Mouse (Mus musculus) hindbrain, embryonic 15.5 days (tissue): ENCODE data around the gene Lgi1. TPM values are rescaled to one million over a fixed set of nuclear protein-coding genes. Genes with fewer than 3 reads are reported as not detected.
A peak's percentile ranks its signal among the peaks of the same experiment; 100 is the strongest.

Experiments used
- ATAC-seq: fragments of 200-750 bp; cut with Nextera tagmentation; 2 replicates; pipeline ENCODE4 v1.8.0; 2017; ENCODE audit warnings: low read depth, moderate number of reproducible peaks, moderate TSS enrichment; ENCODE audit not compliant: low FRiP score
- H3K27ac ChIP-seq: fragments of 300-500 bp; sonication (generic); replicated peaks from 2 replicates; pipeline ENCODE4 v1.5.1; 2015; ENCODE audit warnings: mild to moderate bottlenecking, inconsistent platforms
- H3K27me3 ChIP-seq: fragments of 300-500 bp; sonication (generic); 2 replicates; pipeline ENCODE4 v1.6.1; 2015; ENCODE audit warnings: control low read depth, inconsistent platforms
- H3K36me3 ChIP-seq: fragments of 300-500 bp; sonication (generic); 2 replicates; pipeline ENCODE4 v1.6.1; 2015; ENCODE audit warnings: control low read depth, inconsistent platforms
- H3K4me1 ChIP-seq: fragments of 300-500 bp; sonication (generic); replicated peaks from 2 replicates; pipeline ENCODE4 v1.6.1; 2015; ENCODE audit warnings: control low read depth, inconsistent platforms
- H3K4me2 ChIP-seq: fragments of 300-500 bp; sonication (generic); 2 replicates; pipeline ENCODE4 v1.6.1; 2015; ENCODE audit warnings: moderate library complexity, mild to moderate bottlenecking, inconsistent platforms
- H3K4me3 ChIP-seq: fragments of 300-500 bp; sonication (generic); 2 replicates; pipeline ENCODE4 v1.5.1; 2015; ENCODE audit warnings: mild to moderate bottlenecking, inconsistent platforms
- H3K9ac ChIP-seq: fragments of 300-500 bp; sonication (generic); 2 replicates; pipeline ENCODE4 v1.6.1; 2015; ENCODE audit warnings: inconsistent platforms
- H3K9me3 ChIP-seq: fragments of 300-500 bp; sonication (generic); 2 replicates; pipeline ENCODE4 v1.6.1; 2016; ENCODE audit warnings: control low read depth, inconsistent platforms
- WGBS: fragments of 180-500 bp; shearing (Covaris S2); methylation state at CpG from one replicate; pipeline ENCODE4 v1.1.7; 2015; 5-methylcytosine and 5-hydroxymethylcytosine counted together
- polyA plus RNA-seq: library from polyadenylated mRNA; unstranded; fragments of >200 nt; fragmentation: Nextera tagmentation; extraction: Ambion mirVana; gene quantifications from 2 replicates; pipeline ENCODE4 v1.2.1, GENCODE M21; 2015

Lgi1 gene
- 18.8 and 19.5 TPM in 2 replicates for polyA plus RNA-seq

DNA sequence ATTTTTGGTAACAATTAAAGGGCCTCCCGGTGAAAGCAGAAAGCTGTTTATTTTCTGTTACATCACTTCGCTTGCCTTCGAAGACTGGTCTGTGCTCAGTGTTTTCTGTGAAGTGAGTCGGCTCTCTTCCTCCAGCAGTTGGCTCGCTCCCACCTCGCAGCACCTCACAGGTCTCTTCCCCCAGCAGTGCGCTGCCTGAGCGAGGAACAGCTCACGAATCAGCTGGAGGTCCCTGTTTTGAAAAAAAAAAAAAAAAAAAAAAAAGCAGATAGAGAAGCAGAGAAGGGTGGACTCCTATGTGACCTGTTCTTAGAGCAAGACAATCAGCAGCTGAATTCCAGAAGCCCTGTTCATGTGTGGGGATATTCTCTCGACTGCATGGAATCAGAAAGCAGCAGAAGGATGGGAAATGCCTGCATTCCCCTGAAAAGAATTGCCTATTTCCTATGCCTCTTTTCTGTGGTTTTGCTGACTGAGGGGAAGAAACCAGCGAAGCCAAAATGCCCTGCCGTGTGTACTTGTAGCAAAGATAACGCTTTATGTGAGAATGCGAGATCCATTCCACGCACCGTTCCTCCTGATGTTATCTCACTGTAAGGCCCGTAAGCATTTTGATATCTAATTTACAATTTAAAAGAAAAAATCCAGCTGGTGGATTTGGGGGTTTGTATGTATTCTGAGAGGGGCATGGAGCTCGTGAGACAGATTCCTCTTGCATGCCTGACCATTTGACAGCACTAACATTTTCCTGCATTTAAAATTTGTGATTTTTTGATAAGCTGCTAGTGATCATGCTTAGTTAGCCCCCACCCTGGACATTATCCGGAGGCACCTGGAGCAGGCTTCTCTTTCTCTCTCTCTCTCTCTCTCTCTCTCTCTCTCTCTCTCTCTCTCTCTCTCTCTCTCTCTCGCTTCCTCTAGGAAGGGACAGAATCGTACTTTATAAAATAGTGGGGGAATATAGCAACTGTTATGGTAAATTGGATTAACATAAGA lies at the start of gene Lgi1:
Gene Lgi1 (plus strand): TSS at position 32 of the 996 bp plus-strand sequence.
- peak; percentile 72 for ATAC-seq
- no peaks in the 10 kb centered on the region for H3K27me3 ChIP-seq
- no peaks in the 10 kb centered on the region for H3K9me3 ChIP-seq
- H3K4me3 ChIP-seq = peak within 1 kb of the TSS; percentile 35
- 17% methylated on average over 21 of the region's 21 CpGs for WGBS
- peak within 1 kb of the TSS; percentile 56 for H3K4me2 ChIP-seq
- H3K9ac ChIP-seq = peak within 1 kb of the TSS; percentile 45
- peaks cover 21% of the 10 kb centered on the region for H3K4me1 ChIP-seq
- no peaks in the 10 kb centered on the region for H3K36me3 ChIP-seq
- H3K27ac ChIP-seq = peak within 1 kb of the TSS; percentile 88

DNA sequence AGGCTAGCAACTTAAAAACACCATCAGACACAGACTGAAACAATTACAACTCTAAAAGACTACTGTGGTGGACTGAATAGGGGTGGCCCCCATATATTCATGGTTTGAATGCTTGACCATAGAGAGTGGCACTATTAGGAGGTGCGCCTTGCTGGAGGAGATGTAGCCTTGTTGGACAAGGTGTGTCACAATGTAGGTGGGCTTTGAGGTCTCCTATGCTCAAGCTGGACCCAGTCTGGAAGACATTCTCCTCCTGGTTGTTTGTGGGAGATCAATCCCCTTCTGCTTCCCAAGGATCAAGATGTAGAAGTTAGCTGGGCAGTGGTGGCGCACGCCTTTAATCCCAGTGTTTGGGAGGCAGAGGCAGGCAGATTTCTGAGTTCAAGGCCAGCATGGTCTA lies 46.6 kb upstream of the Lgi1 start:
- Histone ChIP-seq H3K4me2 (no peak overlapping the region), H3K9ac (no peak overlapping the region), H3K9me3 (no peaks in the 10 kb centered on the region), H3K36me3 (peaks cover 9% of the 10 kb centered on the region), H3K27ac (no peak overlapping the region), H3K27me3 (no peaks in the 10 kb centered on the region), H3K4me1 (peaks cover 2% of the 10 kb centered on the region), H3K4me3 (no peak overlapping the region)
- no peak for ATAC-seq
- 97% methylated on average over 3 of the region's 3 CpGs for WGBS

DNA sequence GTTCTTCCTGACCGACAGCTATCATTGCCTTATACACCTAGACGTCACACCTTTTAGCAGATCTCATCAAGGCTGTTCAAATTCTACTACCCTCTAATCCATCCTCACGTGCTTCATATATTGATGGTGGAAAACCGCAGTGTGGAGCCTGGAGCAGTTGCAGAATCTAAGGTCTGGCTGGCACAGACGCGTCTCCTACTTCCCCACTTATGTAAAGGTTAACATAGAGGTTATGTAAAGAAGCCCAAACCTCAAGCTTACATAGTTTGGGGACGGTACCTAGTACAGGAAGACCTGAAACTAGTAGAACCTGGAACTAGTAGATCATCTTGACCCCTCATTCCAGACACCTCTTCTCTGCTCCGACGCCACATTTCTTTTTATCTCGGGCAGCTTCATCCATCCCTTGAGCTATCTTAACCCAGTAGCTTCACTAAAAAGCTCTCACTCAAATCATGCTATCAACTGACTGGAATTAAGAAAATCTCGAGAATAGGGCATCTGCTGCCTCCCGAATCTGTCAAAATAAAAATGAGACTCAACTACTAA lies 40.9 kb upstream of the Lgi1 start:
- Histone ChIP-seq H3K27ac (peak overlapping the region; percentile 93), H3K9ac (peak overlapping the region; percentile 50), H3K4me1 (peaks cover 12% of the 10 kb centered on the region), H3K27me3 (no peaks in the 10 kb centered on the region), H3K4me2 (peak overlapping the region; percentile 70), H3K36me3 (no peaks in the 10 kb centered on the region), H3K9me3 (no peaks in the 10 kb centered on the region), H3K4me3 (peak overlapping the region; percentile 51)
- WGBS = 13% methylated on average over 12 of the region's 12 CpGs
- ATAC-seq = peak; percentile 40

DNA sequence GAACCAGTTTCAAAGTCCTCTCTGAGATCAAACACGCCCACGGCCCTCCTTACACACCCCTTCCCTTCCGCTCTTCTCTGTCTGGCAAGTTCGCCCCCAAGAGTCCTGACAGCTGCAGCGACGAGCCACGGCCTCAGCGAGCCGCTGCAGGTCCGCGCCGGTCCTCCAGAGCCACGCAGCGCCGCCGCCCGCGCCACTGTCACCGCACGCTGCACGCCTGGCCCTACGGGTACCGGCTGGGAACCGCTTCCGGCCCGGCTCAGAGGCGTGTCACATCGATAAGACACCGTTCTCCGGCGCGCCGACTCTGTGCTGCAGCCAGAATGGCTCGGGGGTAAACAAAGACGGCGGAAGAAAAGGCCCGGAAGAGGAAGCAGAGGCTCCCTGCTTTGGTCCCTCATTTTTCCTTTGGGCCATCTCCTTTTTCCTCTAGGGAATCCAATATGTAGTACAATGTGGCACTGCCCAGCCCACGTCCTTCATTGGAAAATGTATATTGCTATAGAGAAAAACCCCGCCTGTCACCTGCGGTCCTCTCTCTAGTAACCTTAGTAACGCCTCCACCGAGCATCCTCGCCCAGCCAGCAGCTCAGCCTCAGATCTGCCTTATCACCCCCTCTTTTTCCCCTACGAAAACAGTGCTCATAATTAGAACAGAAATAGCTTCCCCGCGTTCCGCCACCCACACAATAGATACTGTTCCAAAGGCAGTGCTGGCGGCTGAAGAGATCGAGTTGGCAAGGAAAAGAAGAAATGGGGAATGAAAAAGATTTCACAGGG lies 40.2 kb upstream of the Lgi1 start, which contains the start of gene Fra10ac1:
Gene Fra10ac1 (minus strand): TSS at position 252 of the 780 bp plus-strand sequence.
- Histone ChIP-seq H3K27me3 (no peaks in the 10 kb centered on the region), H3K27ac (peak within 1 kb of the TSS; percentile 93), H3K4me2 (peak within 1 kb of the TSS; percentile 70), H3K9ac (peak within 1 kb of the TSS; percentile 50), H3K36me3 (no peaks in the 10 kb centered on the region), H3K4me3 (peak within 1 kb of the TSS; percentile 51), H3K9me3 (no peaks in the 10 kb centered on the region), H3K4me1 (peaks cover 12% of the 10 kb centered on the region)
- WGBS = under 1% methylated on average over 49 of the region's 49 CpGs
- ATAC-seq = peak; percentile 98

DNA sequence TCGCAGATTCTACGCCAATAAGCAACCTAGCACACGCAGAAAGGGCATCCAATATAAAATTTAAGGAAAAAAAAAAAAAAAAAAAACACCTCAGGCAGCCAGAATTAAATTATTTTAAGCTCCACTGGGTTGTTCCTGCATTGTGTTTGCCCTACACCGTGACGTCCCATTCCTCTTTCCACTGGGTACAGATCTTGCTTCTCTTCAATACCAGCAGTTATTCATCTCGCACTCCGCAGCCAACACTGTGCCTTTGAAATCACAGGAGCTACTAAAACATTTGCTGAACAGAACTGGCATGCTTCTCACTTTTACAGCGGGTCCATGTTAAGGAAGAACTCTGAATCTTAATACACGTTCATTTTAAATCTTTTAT lies 39.7 kb upstream of the Lgi1 start:
- Histone ChIP-seq H3K4me2 (peak overlapping the region; percentile 70), H3K36me3 (no peaks in the 10 kb centered on the region), H3K27ac (peak overlapping the region; percentile 93), H3K9ac (peak overlapping the region; percentile 50), H3K9me3 (no peaks in the 10 kb centered on the region), H3K27me3 (no peaks in the 10 kb centered on the region), H3K4me1 (peaks cover 12% of the 10 kb centered on the region), H3K4me3 (peak overlapping the region; percentile 51)
- peak; percentile 54; the same call in 1 of the 2 replicates for ATAC-seq
- 5% methylated on average over 9 of the region's 9 CpGs for WGBS

DNA sequence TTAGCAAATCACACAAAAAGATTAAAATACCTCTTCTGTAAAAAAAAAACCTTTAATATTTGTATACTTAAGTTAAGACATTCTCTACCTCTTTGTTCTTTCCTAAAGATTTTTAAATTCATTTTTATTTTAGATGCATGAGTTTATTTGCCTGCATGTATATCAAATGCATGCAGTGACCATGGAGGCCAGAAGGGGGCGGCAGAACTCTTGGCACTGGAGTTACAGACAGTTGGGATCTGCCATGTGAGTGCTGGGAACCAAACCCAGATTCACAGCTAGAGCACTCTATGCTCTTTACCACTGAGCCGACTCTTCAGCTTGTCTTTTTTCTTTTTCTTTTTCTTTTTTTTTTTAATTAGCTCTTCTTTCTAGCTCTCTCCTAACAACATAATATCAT lies 35.6 kb upstream of the Lgi1 start:
- 52% methylated on average over 2 of the region's 2 CpGs for WGBS
- H3K9me3 ChIP-seq = no peaks in the 10 kb centered on the region
- no peak for ATAC-seq
- peaks cover 3% of the 10 kb centered on the region for H3K4me1 ChIP-seq
- no peaks in the 10 kb centered on the region for H3K27me3 ChIP-seq
- H3K4me3 ChIP-seq = no peak overlapping the region
- no peak overlapping the region for H3K9ac ChIP-seq
- H3K36me3 ChIP-seq = no peaks in the 10 kb centered on the region
- H3K27ac ChIP-seq = no peak overlapping the region
- H3K4me2 ChIP-seq = no peak overlapping the region

DNA sequence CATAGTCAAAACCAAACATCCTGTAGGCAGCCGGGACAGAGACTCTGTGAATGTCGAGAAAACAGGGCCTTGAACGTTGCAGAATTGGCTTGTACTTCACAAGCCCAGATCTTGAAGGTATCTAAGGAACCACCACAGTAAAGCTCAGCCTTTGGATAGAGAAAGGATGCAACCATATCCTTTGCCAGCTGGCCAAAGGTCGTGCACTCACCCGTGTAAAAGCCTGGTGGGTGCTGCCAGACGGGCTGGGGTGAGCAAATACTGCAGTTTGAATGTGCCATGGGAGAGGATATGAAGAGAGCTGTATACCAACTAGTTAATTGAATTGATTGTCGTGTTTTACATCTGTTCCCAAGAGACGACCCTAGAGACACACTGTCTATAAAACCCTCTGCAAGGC lies 32.2 kb upstream of the Lgi1 start:
- no peak overlapping the region for H3K4me2 ChIP-seq
- ATAC-seq = no peak
- H3K9ac ChIP-seq = no peak overlapping the region
- 40% methylated on average over 8 of the region's 8 CpGs for WGBS
- no peaks in the 10 kb centered on the region for H3K36me3 ChIP-seq
- H3K4me1 ChIP-seq = no peaks in the 10 kb centered on the region
- H3K27ac ChIP-seq = no peak overlapping the region
- H3K9me3 ChIP-seq = no peaks in the 10 kb centered on the region
- no peaks in the 10 kb centered on the region for H3K27me3 ChIP-seq
- H3K4me3 ChIP-seq = no peak overlapping the region

DNA sequence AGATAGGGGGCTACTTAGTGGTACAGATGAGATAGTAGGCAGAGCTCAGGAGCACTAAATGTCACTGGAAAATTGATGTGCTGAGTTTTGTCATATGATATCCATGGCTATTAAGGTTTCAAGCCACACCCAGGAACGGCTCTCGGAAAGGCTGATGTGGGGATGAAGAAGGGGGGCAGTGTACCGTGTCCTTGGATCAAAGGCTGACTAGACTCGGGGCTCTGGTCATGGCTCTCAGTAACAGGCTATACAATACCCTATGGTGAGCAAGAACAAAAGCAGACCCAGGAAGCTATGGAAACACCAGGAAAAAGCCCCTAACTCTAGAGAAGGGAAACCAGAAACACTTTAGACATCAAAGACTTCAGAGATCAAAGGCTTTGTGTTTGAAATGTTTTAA lies 31.8 kb upstream of the Lgi1 start:
- H3K4me2 ChIP-seq = no peak overlapping the region
- no peaks in the 10 kb centered on the region for H3K9me3 ChIP-seq
- no peak overlapping the region for H3K27ac ChIP-seq
- no peak overlapping the region for H3K4me3 ChIP-seq
- H3K4me1 ChIP-seq = no peaks in the 10 kb centered on the region
- no peak for ATAC-seq
- no peak overlapping the region for H3K9ac ChIP-seq
- WGBS = 12% methylated on average over 4 of the region's 4 CpGs
- H3K27me3 ChIP-seq = no peaks in the 10 kb centered on the region
- H3K36me3 ChIP-seq = no peaks in the 10 kb centered on the region

DNA sequence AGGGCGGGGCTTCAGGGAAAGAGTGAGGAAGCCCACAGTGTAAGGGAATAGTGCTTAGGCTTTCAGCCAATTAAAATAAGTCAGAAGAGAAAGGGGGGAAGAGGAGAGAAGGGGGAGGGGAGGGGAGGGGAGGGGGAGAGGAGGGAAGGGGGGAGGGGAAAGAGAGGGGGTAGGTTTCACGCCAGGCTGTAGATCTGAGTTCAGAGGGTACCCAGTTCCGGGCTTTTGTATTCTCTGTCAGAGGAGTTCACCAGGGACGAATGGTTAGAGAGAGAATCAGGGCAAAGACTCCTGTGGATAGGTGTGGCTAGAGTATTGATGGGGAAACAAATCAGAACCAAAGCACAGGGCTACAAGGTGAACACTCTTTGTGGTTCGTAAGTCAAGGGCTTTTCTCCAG lies 27.8 kb upstream of the Lgi1 start:
- H3K36me3 ChIP-seq = no peaks in the 10 kb centered on the region
- no peaks in the 10 kb centered on the region for H3K9me3 ChIP-seq
- H3K4me2 ChIP-seq = no peak overlapping the region
- H3K4me1 ChIP-seq = peaks cover 12% of the 10 kb centered on the region
- no peak overlapping the region for H3K9ac ChIP-seq
- WGBS = 63% methylated on average over 5 of the region's 5 CpGs
- ATAC-seq = no peak
- no peaks in the 10 kb centered on the region for H3K27me3 ChIP-seq
- no peak overlapping the region for H3K4me3 ChIP-seq
- H3K27ac ChIP-seq = no peak overlapping the region

DNA sequence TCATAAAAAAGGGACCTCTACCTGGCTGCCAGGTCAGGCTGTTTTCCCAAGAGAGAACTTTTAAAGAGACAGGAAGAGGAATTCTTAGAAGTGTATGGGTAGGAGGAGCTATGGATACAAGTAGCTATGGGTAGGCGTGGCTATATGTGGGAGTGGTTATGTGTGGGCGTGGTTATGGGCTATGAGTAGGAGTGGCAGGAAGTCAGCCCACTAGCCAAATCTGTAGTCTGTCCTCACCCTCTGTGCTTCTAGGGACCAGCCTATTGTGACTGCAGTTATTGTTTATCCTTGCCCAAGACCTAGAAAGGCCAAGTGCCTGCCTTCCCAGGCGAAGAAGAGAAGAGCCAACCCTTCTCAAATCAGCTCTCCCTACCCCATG lies 26.5 kb upstream of the Lgi1 start:
- H3K9me3 ChIP-seq = no peaks in the 10 kb centered on the region
- whole genome bisulfite sequencing = 59% methylated on average over 3 of the region's 3 CpGs
- no peak overlapping the region for H3K4me3 ChIP-seq

DNA sequence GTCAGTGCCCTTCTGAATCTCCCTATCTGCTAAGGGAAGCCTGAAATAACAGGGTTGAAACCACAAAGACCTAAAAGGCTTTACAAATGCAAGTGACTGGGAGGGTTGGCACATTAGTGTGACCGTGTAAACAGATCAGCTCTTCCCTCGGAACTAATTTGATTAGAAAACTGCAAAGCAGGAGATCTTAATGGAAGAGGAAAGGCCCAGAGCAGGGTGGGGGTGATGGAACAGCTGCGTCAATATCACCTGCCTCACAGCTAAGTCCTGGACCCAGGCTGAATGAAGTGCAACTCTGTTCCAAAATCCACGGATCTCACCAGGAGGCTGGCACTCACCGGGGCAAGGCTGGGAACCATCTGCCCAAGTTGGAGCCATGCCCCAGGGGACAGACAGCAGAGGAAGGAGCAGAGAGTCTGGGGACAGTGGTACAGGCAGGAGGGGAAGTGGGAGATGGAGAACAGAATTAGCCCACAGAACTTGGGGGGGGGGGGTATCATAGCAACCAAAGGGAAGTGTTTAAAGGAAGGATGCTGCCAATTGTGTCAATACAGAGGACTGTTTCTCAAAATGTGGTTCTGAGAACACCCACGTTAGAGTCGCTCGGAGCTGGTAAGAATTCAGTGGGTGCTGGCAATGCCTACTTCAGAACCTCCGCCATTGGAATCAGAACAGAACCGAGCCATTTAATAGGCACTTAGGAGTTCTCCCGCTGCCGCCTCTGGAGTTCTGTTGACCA lies 26.0 kb upstream of the Lgi1 start:
- peak; percentile 76 for ATAC-seq
- H3K4me1 ChIP-seq = peaks cover 12% of the 10 kb centered on the region
- H3K4me2 ChIP-seq = no peak overlapping the region; the same call in 1 of the 2 replicates
- no peaks in the 10 kb centered on the region for H3K36me3 ChIP-seq
- H3K9me3 ChIP-seq = no peaks in the 10 kb centered on the region
- H3K4me3 ChIP-seq = no peak overlapping the region
- no peak overlapping the region for H3K9ac ChIP-seq
- H3K27ac ChIP-seq = peak overlapping the region; percentile 74; the same call in 1 of the 2 replicates
- WGBS = 45% methylated on average over 12 of the region's 12 CpGs
- H3K27me3 ChIP-seq = no peaks in the 10 kb centered on the region

More for the DNA sequence above, 26.5 kb upstream of the Lgi1 start:
- H3K4me1 ChIP-seq = peaks cover 12% of the 10 kb centered on the region
- peak overlapping the region; percentile 74; the same call in 1 of the 2 replicates for H3K27ac ChIP-seq
- no peaks in the 10 kb centered on the region for H3K27me3 ChIP-seq
- no peak overlapping the region for H3K9ac ChIP-seq
- H3K36me3 ChIP-seq = no peaks in the 10 kb centered on the region
- no peak overlapping the region for H3K4me2 ChIP-seq
- peak; percentile 65 for ATAC-seq
